Mouse (Mus musculus) left cerebral cortex, postnatal 4 days (tissue): Measurements from ENCODE around the gene Pdlim7. TPM values are rescaled to one million over a fixed set of nuclear protein-coding genes. Genes with fewer than 3 reads are reported as not detected.

Experiments used
- DNase-seq: peaks from one replicate; pipeline ENCODE4 v3.0.0-alpha.2; 2022
- intact Hi-C: fragments of 180-260 bp; cut with DNase I; formaldehyde crosslinking; loops from one replicate; pipeline ENCODE4 v1.15.1; 2025
- total RNA-seq, 2 experiments: library from RNA; stranded (reverse); gene quantifications; 2 replicates each; pipeline ENCODE4 v1.2.3; 2021

Gene Pdlim7
- total RNA-seq, 2 experiments from 2014 or later: 62.5 to 66.8 TPM

GRCm38 (mm10) chr13:55487578-55488498 is 25.6 kb downstream of the Pdlim7 start, which contains the start of gene Dbn1:
Dbn1 (minus strand) TSS chr13:55488111.
- intact Hi-C loops: no loop called here
- peak; percentile 78 for DNase-seq

DNA sequence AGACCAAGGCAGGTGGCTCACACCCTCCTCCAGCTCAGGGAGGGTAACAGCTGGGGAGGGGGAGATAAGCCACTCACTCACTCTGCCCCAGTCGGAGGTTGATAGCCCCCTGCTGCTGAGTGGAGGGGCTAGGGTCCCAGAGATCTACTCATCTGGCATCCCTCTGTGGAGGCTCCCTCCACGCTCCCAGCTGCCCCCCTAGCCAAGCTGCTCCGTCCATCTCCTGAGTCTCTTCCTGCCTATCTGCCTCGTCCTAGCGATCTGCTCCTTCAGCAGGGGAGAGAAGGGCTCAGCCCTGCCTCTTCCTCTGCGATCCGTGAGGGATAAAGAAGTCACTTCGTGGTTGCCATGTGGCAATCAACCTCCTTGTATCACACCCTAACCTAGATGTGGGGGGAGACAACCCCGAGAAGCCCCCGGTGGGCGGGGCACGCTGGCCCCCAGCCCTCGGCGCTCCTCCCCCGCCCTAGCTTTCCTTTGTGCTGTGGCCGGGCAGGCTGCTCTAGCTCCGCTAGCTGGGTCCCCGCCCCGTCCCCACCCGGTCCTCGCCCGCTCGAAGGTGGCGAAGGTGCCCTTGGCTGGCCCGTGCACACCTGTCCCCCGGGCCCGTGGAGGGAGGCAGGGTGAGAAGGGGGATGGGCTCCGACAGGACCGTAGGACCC is 26.4 kb downstream of the Pdlim7 start:
- DNase-seq: peak; percentile 69
- intact Hi-C loops: no loop called here

- DNase-seq: peak; percentile 72
Observed at GRCm38 (mm10) chr13:55486029-55486794, 27.3 kb downstream of the Pdlim7 start.

GRCm38 (mm10) chr13:55484520-55485088 is 28.9 kb downstream of the Pdlim7 start:
- DNase-seq: no peak
- intact Hi-C loops: no loop called here

More at GRCm38 (mm10) chr13:55486029-55486794, 27.3 kb downstream of the Pdlim7 start:
- intact Hi-C loops: no loop called here

DNA sequence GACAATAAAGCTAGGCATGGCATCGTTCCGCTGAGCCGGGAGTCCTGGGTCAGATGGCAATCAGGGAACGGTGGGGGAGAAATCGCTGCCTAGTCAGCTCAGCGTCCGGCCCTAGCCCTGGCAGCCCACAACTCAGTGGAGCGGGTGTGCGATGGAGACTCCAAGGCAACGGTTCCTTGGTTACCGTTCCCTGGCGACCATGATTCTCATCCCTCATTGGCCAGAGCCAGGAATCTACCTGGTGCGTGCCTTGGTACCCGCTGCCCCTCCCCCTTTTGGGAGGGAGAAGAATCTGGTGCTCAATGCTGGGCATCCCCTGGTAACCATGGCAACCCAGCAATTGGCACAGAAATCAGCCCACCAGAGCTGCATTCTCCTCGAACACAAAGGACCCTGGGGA is 29.9 kb downstream of the Pdlim7 start:
- intact Hi-C loops: no loop called here
- peak; percentile 93 for DNase-seq

GRCm38 (mm10) chr13:55483071-55483470 is 30.4 kb downstream of the Pdlim7 start:
- no peak for DNase-seq
- intact Hi-C loops: no loop called here

- intact Hi-C loops: no loop called here
- no peak for DNase-seq
Observed at GRCm38 (mm10) chr13:55482542-55482941, 30.9 kb downstream of the Pdlim7 start.

DNA sequence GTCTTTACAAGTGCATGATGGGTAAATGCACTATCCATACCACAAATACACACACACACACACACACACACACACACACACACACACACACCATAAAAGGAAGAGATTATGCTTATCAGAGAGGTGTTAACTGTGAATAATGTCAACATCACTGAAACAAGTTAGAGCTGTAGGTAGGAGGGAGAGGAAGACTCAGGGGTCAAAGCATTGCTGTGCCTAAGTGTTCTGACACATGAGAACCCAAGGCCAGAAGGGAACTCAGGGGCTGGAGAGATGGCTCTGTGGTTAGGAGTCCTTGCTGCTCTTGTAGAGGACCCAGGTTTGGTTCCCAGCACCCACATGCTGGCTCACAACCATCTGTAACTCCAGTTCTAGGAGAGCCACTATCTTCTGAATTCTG is 33.5 kb downstream of the Pdlim7 start:
- DNase-seq: no peak
- intact Hi-C loops: loop anchor here (5.0 kb wide), 1 partner anchor 37 kb away; no protein-coding TSS in a partner anchor

DNA sequence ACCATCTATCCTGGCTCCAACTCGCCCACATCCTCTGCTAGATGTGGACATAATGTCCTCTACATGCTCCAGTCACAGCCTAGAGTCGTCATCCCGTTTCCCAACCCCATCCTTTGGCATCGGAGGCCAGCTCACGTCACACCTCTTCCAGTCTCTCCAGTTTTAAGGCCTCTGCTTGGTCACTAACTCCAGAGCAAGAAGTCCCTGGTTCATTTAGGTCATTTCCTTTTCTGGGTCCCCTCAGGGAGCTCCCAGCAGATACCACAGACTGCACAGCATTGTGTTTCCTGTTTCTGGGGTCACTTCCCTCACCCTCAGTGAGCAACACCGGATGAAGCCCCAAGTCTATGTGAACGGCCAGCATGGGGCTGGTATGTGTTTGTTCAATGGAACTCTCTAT is 34.5 kb downstream of the Pdlim7 start:
- intact Hi-C loops: loop anchor here (5.0 kb wide), 1 partner anchor 38 kb away; no protein-coding TSS in a partner anchor
- DNase-seq: no peak

- intact Hi-C loops: loop anchor here (5.0 kb wide), 1 partner anchor 39 kb away; no protein-coding TSS in a partner anchor
- DNase-seq: peak; percentile 56
Observed at GRCm38 (mm10) chr13:55478036-55478435, 35.4 kb downstream of the Pdlim7 start.

GRCm38 (mm10) chr13:55477492-55477891 is 36.0 kb downstream of the Pdlim7 start:
- no peak for DNase-seq
- intact Hi-C loops: loop anchor here (5.0 kb wide), 1 partner anchor 40 kb away; no protein-coding TSS in a partner anchor

- DNase-seq: no peak
- intact Hi-C loops: loop anchor here (5.0 kb wide), 1 partner anchor 41 kb away; no protein-coding TSS in a partner anchor
Observed at GRCm38 (mm10) chr13:55476256-55476655, 37.2 kb downstream of the Pdlim7 start.

- DNase-seq: no peak
- intact Hi-C loops: loop anchor here (5.0 kb wide), 1 partner anchor 42 kb away; no protein-coding TSS in a partner anchor
Observed at GRCm38 (mm10) chr13:55475750-55476149, 37.7 kb downstream of the Pdlim7 start.

- peak; percentile 76 for DNase-seq
- intact Hi-C loops: loop anchor here (5.0 kb wide), 1 partner anchor 43 kb away; no protein-coding TSS in a partner anchor
Observed at GRCm38 (mm10) chr13:55474621-55475069, 38.8 kb downstream of the Pdlim7 start.

DNA sequence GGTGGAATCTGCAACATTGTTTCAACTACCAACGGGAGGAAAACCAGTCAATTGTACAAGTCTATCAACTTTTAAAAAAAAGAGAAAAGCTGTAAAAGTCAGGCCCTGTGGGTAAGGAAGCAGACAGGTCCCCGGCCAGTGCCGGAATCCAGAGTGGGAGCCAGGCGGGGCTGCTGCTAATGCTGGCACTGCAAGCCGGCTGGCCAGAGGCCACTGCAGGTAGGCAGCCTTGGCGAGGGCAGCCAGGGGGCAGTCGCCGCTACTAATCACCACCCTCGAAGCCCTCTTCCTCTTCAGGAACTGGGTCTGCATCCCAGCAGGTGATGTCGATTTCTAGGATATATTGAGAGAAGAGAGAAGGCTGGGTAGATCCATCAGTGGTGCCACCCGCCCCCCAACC is 39.5 kb downstream of the Pdlim7 start:
- intact Hi-C loops: no loop called here
- DNase-seq: no peak

GRCm38 (mm10) chr13:55473076-55473831 is 40.2 kb downstream of the Pdlim7 start:
- intact Hi-C loops: no loop called here
- no peak for DNase-seq

- DNase-seq: peak; percentile 67
Observed at GRCm38 (mm10) chr13:55472132-55473022, 41.1 kb downstream of the Pdlim7 start.

DNA sequence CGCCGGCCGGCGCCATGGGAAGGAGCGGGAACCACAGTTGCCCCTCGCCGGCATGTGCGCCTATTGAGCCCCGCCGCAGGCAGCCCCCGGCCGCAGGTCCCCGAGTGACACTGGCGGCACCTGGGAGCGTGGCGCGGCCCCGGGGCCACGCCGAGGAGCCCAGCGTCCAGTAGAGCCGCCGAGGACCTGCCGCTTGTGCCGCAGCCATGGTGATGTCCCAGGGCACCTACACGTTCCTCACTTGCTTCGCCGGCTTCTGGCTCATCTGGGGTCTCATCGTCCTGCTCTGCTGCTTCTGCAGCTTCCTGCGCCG is 41.7 kb downstream of the Pdlim7 start:
- intact Hi-C loops: no loop called here
- DNase-seq: no peak

More at GRCm38 (mm10) chr13:55472132-55473022, 41.1 kb downstream of the Pdlim7 start:
- intact Hi-C loops: no loop called here
